Mouse (Mus musculus) C2C12 (cell line): Measurements from ENCODE around the gene Rbm20. TPM values are rescaled to one million over a fixed set of nuclear protein-coding genes. Genes with fewer than 3 reads are reported as not detected.

Source experiments
- H3K27me3 ChIP-seq: one replicate; pipeline ENCODE4 v1.6.1; 2011; ENCODE audit not compliant: control insufficient read depth, insufficient read depth, insufficient read length
- H3K36me3 ChIP-seq: one replicate; pipeline ENCODE4 v1.6.1; 2011; ENCODE audit not compliant: control insufficient read depth, insufficient read depth
- H3K4me3 ChIP-seq: one replicate; pipeline ENCODE4 v1.5.1; 2011; ENCODE audit warnings: mild to moderate bottlenecking, control low read depth; ENCODE audit not compliant: poor library complexity, insufficient read depth, severe bottlenecking
- H3K79me2 ChIP-seq: one replicate; pipeline ENCODE4 v1.6.1; 2011; ENCODE audit not compliant: control insufficient read depth, insufficient read depth
- H3K79me3 ChIP-seq: one replicate; pipeline ENCODE4 v1.6.1; 2011; ENCODE audit warnings: low read depth, control low read depth
- H3ac ChIP-seq: one replicate; pipeline ENCODE3; 2011; ENCODE audit warnings: low read depth; ENCODE audit not compliant: control insufficient read depth, insufficient read length
- CEBPB ChIP-seq: IDR thresholded peaks from one replicate; pipeline ENCODE4 v1.6.1; 2011; ENCODE audit warnings: low read depth, mild to moderate bottlenecking, control low read depth, moderate library complexity
- CTCF ChIP-seq: IDR thresholded peaks from one replicate; pipeline ENCODE4 v1.5.1; 2011; ENCODE audit not compliant: control insufficient read depth, insufficient read depth, insufficient read length
- FOSL1 ChIP-seq: IDR thresholded peaks from one replicate; pipeline ENCODE4 v1.8.0; 2011; ENCODE audit warnings: mild to moderate bottlenecking, low read length; ENCODE audit not compliant: poor library complexity, insufficient read depth, severe bottlenecking
- MAX ChIP-seq: IDR thresholded peaks from one replicate; pipeline ENCODE4 v1.6.1; 2011; ENCODE audit warnings: mild to moderate bottlenecking, control low read depth
- MYOD1 ChIP-seq: IDR thresholded peaks from one replicate; pipeline ENCODE4 v1.6.1; 2011; ENCODE audit warnings: low read depth; ENCODE audit not compliant: control insufficient read depth, insufficient read length
- MYOG ChIP-seq: IDR thresholded peaks from one replicate; pipeline ENCODE4 v1.6.1; 2011; ENCODE audit not compliant: control insufficient read depth, insufficient read length; ENCODE audit errors: extremely low read depth
- USF1 ChIP-seq: IDR thresholded peaks from one replicate; pipeline ENCODE4 v1.6.1; 2011; ENCODE audit warnings: low read depth, mild to moderate bottlenecking, control low read depth, moderate library complexity
- polyA plus RNA-seq: library from polyadenylated mRNA; unstranded; fragments of >200 nt; fragmentation: generic; extraction: Trizol; gene quantifications from one replicate; pipeline ENCODE4 v1.2.1, GENCODE M21; 2012; ENCODE audit warnings: missing spikeins

Gene Rbm20
- polyA plus RNA-seq, 1 experiment: 23.1 TPM

GRCm38 (mm10) chr19:53815714-53816113 is 138.6 kb downstream of the Rbm20 start:
- Histone ChIP-seq H3K79me2 (no peaks in the 10 kb centered on the region), H3K4me3 (no peak overlapping the region), H3ac (no peak overlapping the region), H3K27me3 (no peaks in the 10 kb centered on the region), H3K79me3 (no peaks in the 10 kb centered on the region), H3K36me3 (peaks cover 31% of the 10 kb centered on the region)
- no peak for TF ChIP-seq MYOG
- TF ChIP-seq FOSL1: no peak
- no peak for TF ChIP-seq CTCF
- no peak for TF ChIP-seq MAX
- no peak for TF ChIP-seq MYOD1
- no peak for TF ChIP-seq CEBPB
- TF ChIP-seq USF1: no peak

- no peak overlapping the region for H3ac ChIP-seq
- no peak overlapping the region for H3K4me3 ChIP-seq
- peaks cover 35% of the 10 kb centered on the region for H3K36me3 ChIP-seq
- no peaks in the 10 kb centered on the region for H3K27me3 ChIP-seq
- no peaks in the 10 kb centered on the region for H3K79me3 ChIP-seq
- H3K79me2 ChIP-seq: no peaks in the 10 kb centered on the region
- TF ChIP-seq CTCF (no peak), FOSL1 (no peak), USF1 (no peak), MYOG (no peak), MYOD1 (no peak), MAX (no peak), CEBPB (no peak)
These were observed 139.1 kb downstream of the Rbm20 start for GRCm38 (mm10) chr19:53816242-53816641.

GRCm38 (mm10) chr19:53819299-53819698 is 142.2 kb downstream of the Rbm20 start:
- H3ac ChIP-seq: no peak overlapping the region
- TF ChIP-seq FOSL1 (no peak), MAX (no peak), MYOG (no peak), USF1 (no peak), CEBPB (no peak), MYOD1 (no peak), CTCF (no peak)
- no peaks in the 10 kb centered on the region for H3K27me3 ChIP-seq
- H3K79me2 ChIP-seq: no peaks in the 10 kb centered on the region
- H3K36me3 ChIP-seq: peaks cover 39% of the 10 kb centered on the region
- H3K4me3 ChIP-seq: no peak overlapping the region
- H3K79me3 ChIP-seq: no peaks in the 10 kb centered on the region

GRCm38 (mm10) chr19:53821241-53822120 is 144.4 kb downstream of the Rbm20 start:
- H3K79me2 ChIP-seq: no peaks in the 10 kb centered on the region
- no peak overlapping the region for H3ac ChIP-seq
- H3K27me3 ChIP-seq: no peaks in the 10 kb centered on the region
- TF ChIP-seq CTCF: no peak
- TF ChIP-seq CEBPB: no peak
- TF ChIP-seq MYOD1: no peak
- no peak for TF ChIP-seq FOSL1
- TF ChIP-seq USF1: no peak
- no peak for TF ChIP-seq MAX
- TF ChIP-seq MYOG: no peak
- no peak overlapping the region for H3K4me3 ChIP-seq
- H3K79me3 ChIP-seq: no peaks in the 10 kb centered on the region
- peaks cover 44% of the 10 kb centered on the region for H3K36me3 ChIP-seq

GRCm38 (mm10) chr19:53823847-53824246 is 146.7 kb downstream of the Rbm20 start:
- no peaks in the 10 kb centered on the region for H3K79me3 ChIP-seq
- H3K27me3 ChIP-seq: no peaks in the 10 kb centered on the region
- no peak for TF ChIP-seq MYOG
- no peak for TF ChIP-seq USF1
- TF ChIP-seq FOSL1: no peak
- TF ChIP-seq CEBPB: no peak
- TF ChIP-seq MYOD1: no peak
- no peak for TF ChIP-seq CTCF
- TF ChIP-seq MAX: no peak
- no peaks in the 10 kb centered on the region for H3K79me2 ChIP-seq
- H3ac ChIP-seq: no peak overlapping the region
- H3K36me3 ChIP-seq: peaks cover 36% of the 10 kb centered on the region
- H3K4me3 ChIP-seq: no peak overlapping the region
